Mouse (Mus musculus) lung, embryonic 16.5 days (tissue): ENCODE measurements around the gene Muc20. TPM values are rescaled to one million over a fixed set of nuclear protein-coding genes. Genes with fewer than 3 reads are reported as not detected.

Experiments
- ATAC-seq: fragments of 200-750 bp; cut with Nextera tagmentation; 2 replicates; pipeline ENCODE4 v1.8.0; 2017; ENCODE audit warnings: low read depth, mild to moderate bottlenecking, moderate library complexity
- H3K27ac ChIP-seq: fragments of 300-500 bp; sonication (generic); 2 replicates; pipeline ENCODE4 v1.5.1; 2014; ENCODE audit warnings: mild to moderate bottlenecking, control low read depth, low read length
- H3K27me3 ChIP-seq: fragments of 300-500 bp; sonication (generic); 2 replicates; pipeline ENCODE4 v1.6.1; 2014; ENCODE audit warnings: low read depth, low read length, mixed read lengths; ENCODE audit not compliant: control insufficient read depth, insufficient read depth
- H3K36me3 ChIP-seq: fragments of 300-500 bp; sonication (generic); 2 replicates; pipeline ENCODE4 v1.6.1; 2014; ENCODE audit warnings: low read length; ENCODE audit not compliant: control insufficient read depth, insufficient read depth
- H3K4me1 ChIP-seq: fragments of 300-500 bp; sonication (generic); replicated peaks from 2 replicates; pipeline ENCODE4 v1.6.1; 2014; ENCODE audit warnings: low read length, mixed read lengths; ENCODE audit not compliant: control insufficient read depth, insufficient read depth
- H3K4me2 ChIP-seq: fragments of 300-500 bp; sonication (generic); 2 replicates; pipeline ENCODE4 v1.6.1; 2014; ENCODE audit warnings: low read depth, low read length, control low read depth
- H3K4me3 ChIP-seq: fragments of 300-500 bp; sonication (generic); 2 replicates; pipeline ENCODE4 v1.5.1; 2014; ENCODE audit warnings: mild to moderate bottlenecking, low read length, control low read depth
- H3K9ac ChIP-seq: fragments of 300-500 bp; sonication (generic); 2 replicates; pipeline ENCODE4 v1.6.1; 2014; ENCODE audit warnings: low read length, control low read depth
- H3K9me3 ChIP-seq: fragments of 300-500 bp; sonication (generic); 2 replicates; pipeline ENCODE4 v1.6.1; 2016; ENCODE audit warnings: low read length; ENCODE audit not compliant: control insufficient read depth
- WGBS: fragments of 180-500 bp; shearing (Covaris S2); extraction: QIAGEN DNeasy Blood & Tissue Kit; methylation state at CpG from one replicate; pipeline ENCODE4 v1.1.7; 2014; 5-methylcytosine and 5-hydroxymethylcytosine counted together
- polyA plus RNA-seq: library from polyadenylated mRNA; unstranded; fragments of >200 nt; fragmentation: Nextera tagmentation; extraction: Ambion mirVana; gene quantifications from 2 replicates; pipeline ENCODE4 v1.2.1, GENCODE M21; 2015

Gene Muc20
- polyA plus RNA-seq, 1 experiment from 2014 or later, result 0.11 TPM

GRCm38 (mm10) chr16:32821772-32822449, 24.7 kb upstream of the Muc20 start:
- peaks cover 6% of the 10 kb centered on the region; the same call in 1 of the 2 replicates for H3K4me1 ChIP-seq
- WGBS, result 31% methylated on average over 10 of the region's 10 CpGs
- H3K27me3 ChIP-seq, result no peaks in the 10 kb centered on the region
- H3K9ac ChIP-seq, result no peak overlapping the region
- peak; percentile 82 for ATAC-seq
- peak overlapping the region; percentile 57; the same call in 1 of the 2 replicates for H3K27ac ChIP-seq
- peaks cover 17% of the 10 kb centered on the region for H3K36me3 ChIP-seq
- no peak overlapping the region for H3K4me3 ChIP-seq
- H3K4me2 ChIP-seq, result no peak overlapping the region
- H3K9me3 ChIP-seq, result no peaks in the 10 kb centered on the region

GRCm38 (mm10) chr16:32818441-32818840, 21.2 kb upstream of the Muc20 start:
- WGBS, result 74% methylated on average over 5 of the region's 5 CpGs
- no peaks in the 10 kb centered on the region for H3K27me3 ChIP-seq
- no peak for ATAC-seq

GRCm38 (mm10) chr16:32818036-32818435, 20.8 kb upstream of the Muc20 start:
- WGBS, result 74% methylated on average over 4 of the region's 4 CpGs
- Histone ChIP-seq H3K9me3 (no peaks in the 10 kb centered on the region), H3K9ac (no peak overlapping the region), H3K36me3 (no peaks in the 10 kb centered on the region), H3K27me3 (no peaks in the 10 kb centered on the region), H3K4me1 (peaks cover 16% of the 10 kb centered on the region), H3K27ac (no peak overlapping the region), H3K4me3 (no peak overlapping the region), H3K4me2 (no peak overlapping the region)
- no peak for ATAC-seq

More at GRCm38 (mm10) chr16:32818441-32818840, 21.2 kb upstream of the Muc20 start:
- H3K36me3 ChIP-seq, result 0 out of 2 replicates have a peak, but pooled peaks cover 1% of the 10 kb centered on the region
- H3K4me1 ChIP-seq, result peaks cover 16% of the 10 kb centered on the region
- no peak overlapping the region for H3K27ac ChIP-seq
- no peak overlapping the region for H3K4me2 ChIP-seq
- H3K9ac ChIP-seq, result no peak overlapping the region
- H3K9me3 ChIP-seq, result no peaks in the 10 kb centered on the region
- no peak overlapping the region for H3K4me3 ChIP-seq

- Histone ChIP-seq H3K4me3 (peak overlapping the region; percentile 35), H3K9me3 (no peaks in the 10 kb centered on the region), H3K4me2 (peak overlapping the region; percentile 56), H3K9ac (peak overlapping the region; percentile 38), H3K4me1 (peaks cover 10% of the 10 kb centered on the region), H3K36me3 (no peaks in the 10 kb centered on the region), H3K27ac (peak overlapping the region; percentile 54; the same call in 1 of the 2 replicates), H3K27me3 (no peaks in the 10 kb centered on the region)
- 9% methylated on average over 6 of the region's 6 CpGs for WGBS
- peak; percentile 56 for ATAC-seq
Observed at GRCm38 (mm10) chr16:32815160-32815605, 17.9 kb upstream of the Muc20 start.

DNA sequence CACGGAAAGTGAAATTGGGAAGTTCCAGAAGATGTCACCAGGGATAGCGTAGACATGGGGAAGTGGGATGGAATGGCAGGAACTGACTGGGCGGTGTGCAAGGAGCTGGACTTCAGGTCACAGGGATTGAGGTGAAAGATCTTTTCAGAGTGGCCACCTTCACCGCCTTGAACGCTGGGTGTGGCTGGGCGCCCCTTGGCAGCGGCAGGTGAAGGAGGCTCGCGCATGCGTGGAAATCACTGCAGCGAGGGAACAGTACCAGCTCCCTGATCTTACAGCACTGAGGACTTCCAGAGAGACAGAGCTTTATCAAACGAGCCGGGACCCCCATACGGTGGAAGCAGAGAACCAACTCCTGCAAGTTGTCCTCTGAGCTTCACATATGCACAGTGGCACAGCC, 17.3 kb upstream of the Muc20 start:
- Histone ChIP-seq H3K36me3 (no peaks in the 10 kb centered on the region), H3K9ac (peak overlapping the region; percentile 38; the same call in 1 of the 2 replicates), H3K4me3 (peak overlapping the region; percentile 35), H3K4me1 (peaks cover 10% of the 10 kb centered on the region), H3K27me3 (no peaks in the 10 kb centered on the region), H3K9me3 (no peaks in the 10 kb centered on the region), H3K27ac (peak overlapping the region; percentile 54; the same call in 1 of the 2 replicates), H3K4me2 (peak overlapping the region; percentile 56)
- ATAC-seq, result peak; percentile 53; the same call in 1 of the 2 replicates
- 15% methylated on average over 14 of the region's 14 CpGs for WGBS

GRCm38 (mm10) chr16:32813771-32814170, 16.5 kb upstream of the Muc20 start:
- ATAC-seq, result no peak
- H3K27me3 ChIP-seq, result no peaks in the 10 kb centered on the region
- H3K36me3 ChIP-seq, result no peaks in the 10 kb centered on the region
- WGBS, result 71% methylated on average over 3 of the region's 3 CpGs
- no peaks in the 10 kb centered on the region for H3K9me3 ChIP-seq
- H3K27ac ChIP-seq, result no peak overlapping the region
- no peak overlapping the region for H3K4me2 ChIP-seq
- peaks cover 10% of the 10 kb centered on the region for H3K4me1 ChIP-seq
- no peak overlapping the region for H3K4me3 ChIP-seq
- H3K9ac ChIP-seq, result no peak overlapping the region

DNA sequence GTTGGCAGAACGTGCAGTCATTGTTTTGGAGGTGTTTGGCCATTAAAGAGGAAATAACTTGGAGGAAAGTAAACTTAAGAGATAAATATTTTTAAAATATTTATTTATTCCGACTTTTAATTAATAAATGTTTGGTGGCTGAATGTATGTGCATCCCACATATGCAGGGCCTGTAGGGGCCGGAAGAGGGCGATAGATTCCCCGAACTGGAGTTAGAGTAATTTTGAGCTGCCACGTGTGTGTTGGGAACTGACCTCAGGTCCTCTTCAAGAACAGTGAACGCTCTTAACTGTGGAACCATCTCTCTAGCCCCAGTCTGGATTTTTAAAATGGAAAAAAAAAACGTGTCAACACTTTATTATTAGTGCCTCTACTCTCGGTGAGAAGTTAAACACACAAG, 16.1 kb upstream of the Muc20 start:
- Histone ChIP-seq H3K9me3 (no peaks in the 10 kb centered on the region), H3K36me3 (no peaks in the 10 kb centered on the region), H3K27me3 (no peaks in the 10 kb centered on the region), H3K4me2 (peak overlapping the region; percentile 42), H3K4me1 (peaks cover 12% of the 10 kb centered on the region), H3K9ac (no peak overlapping the region), H3K27ac (no peak overlapping the region), H3K4me3 (no peak overlapping the region)
- WGBS, result 40% methylated on average over 9 of the region's 9 CpGs
- no peak for ATAC-seq

DNA sequence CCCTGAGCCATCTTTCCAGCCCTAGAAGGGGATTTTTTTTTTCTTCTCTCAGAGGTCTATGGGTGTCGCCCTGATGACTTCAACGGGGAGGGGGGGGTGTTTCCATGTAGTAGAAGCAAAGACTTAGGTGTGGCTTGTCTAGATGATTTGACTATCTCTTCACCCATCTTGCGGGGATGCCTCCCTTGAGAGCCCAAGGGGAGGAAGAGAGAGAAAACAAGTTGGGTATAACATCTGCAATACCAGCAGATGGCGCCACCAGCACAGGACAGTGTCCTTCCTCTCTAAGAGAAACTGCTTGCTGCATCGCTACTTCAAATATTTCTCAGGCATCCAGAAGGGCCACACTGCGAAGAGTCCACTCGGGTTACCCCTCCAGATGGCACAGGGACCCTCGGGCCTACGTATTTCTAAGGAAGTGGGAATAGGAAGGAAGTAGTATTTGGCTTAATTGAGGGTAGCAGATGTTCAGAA, 15.7 kb upstream of the Muc20 start:
- Histone ChIP-seq H3K4me3 (no peak overlapping the region), H3K27me3 (no peaks in the 10 kb centered on the region), H3K9ac (no peak overlapping the region), H3K36me3 (no peaks in the 10 kb centered on the region), H3K9me3 (no peaks in the 10 kb centered on the region), H3K4me1 (peaks cover 15% of the 10 kb centered on the region), H3K27ac (no peak overlapping the region), H3K4me2 (peak overlapping the region; percentile 42)
- WGBS, result 1% methylated on average over 9 of the region's 9 CpGs
- ATAC-seq, result peak; percentile 76

DNA sequence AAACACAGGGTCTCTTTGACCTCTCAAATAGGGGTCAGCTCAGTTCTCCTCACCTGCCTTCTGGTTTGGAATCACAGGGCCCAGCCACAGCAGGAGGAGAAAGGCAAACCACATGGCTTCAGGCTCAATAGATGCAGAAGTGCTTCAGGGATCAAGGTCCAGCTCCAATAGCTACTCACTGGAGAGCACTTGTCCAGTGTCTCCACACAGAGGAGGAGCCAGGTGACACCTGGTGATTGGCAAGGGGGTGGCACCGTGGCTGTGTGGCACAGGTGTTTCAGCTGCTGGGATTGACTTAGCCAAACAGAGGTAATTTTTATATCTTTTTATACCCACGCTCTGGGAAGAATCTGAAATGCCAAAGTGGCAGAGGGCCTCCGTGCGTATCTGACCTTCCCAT, 13.1 kb upstream of the Muc20 start, which contains the start of gene Smbd1:
Gene Smbd1 (minus strand): TSS at position 157 of the 400 bp plus-strand sequence.
- Histone ChIP-seq H3K27ac (no peak within 1 kb of the TSS), H3K36me3 (no peaks in the 10 kb centered on the region), H3K9ac (no peak within 1 kb of the TSS), H3K9me3 (no peaks in the 10 kb centered on the region), H3K4me3 (no peak within 1 kb of the TSS), H3K4me2 (no peak within 1 kb of the TSS), H3K27me3 (no peaks in the 10 kb centered on the region), H3K4me1 (peaks cover 21% of the 10 kb centered on the region)
- WGBS, result 85% methylated on average over 4 of the region's 4 CpGs
- ATAC-seq, result no peak
